7 mouse cellular contexts compared by ENCODE assay signal in genomic region chr3:143100810-143101645, GRCm38 (mm10).
A peak's percentile ranks its signal among the peaks of the same experiment; 100 is the strongest.
DNase-seq lines count a peak whose midpoint lies in the region; ATAC-seq and TF ChIP-seq lines count a peak whose summit lies in the region.

No protein-coding gene starts in this region.

- TF ChIP-seq CTCF in midbrain, postnatal 0 days (IDR thresholded peaks at IDR 0.05), result no peak

- DNase-seq in liver, embryonic 11.5 days (ENCODE audit: low spot score), result no peak
- DNase-seq in liver, result no peak
- DNase-seq in embryo, embryonic 10.5 days (ENCODE audit: low spot score), result peak; percentile 54
- DNase-seq in limb, embryonic 11.5 days (ENCODE audit: low spot score), result peak; percentile 52
- DNase-seq in midbrain, postnatal 0 days (ENCODE audit: low spot score), result peak; percentile 64
- DNase-seq in spleen, postnatal 4 days (ENCODE audit: low spot score in 2 of 2), result no peak

- H3K4me1 ChIP-seq in liver, embryonic 11.5 days (replicated peaks; ENCODE audit: control insufficient read depth, insufficient read depth, low read length), result no peaks in the 10 kb centered on the region
- H3K4me1 ChIP-seq in heart, embryonic 16.5 days (ENCODE audit: control insufficient read depth, insufficient read depth, low read length), result peaks cover 10% of the 10 kb centered on the region
- H3K4me1 ChIP-seq in limb, embryonic 11.5 days (ENCODE audit: control insufficient read depth, insufficient read depth, low read length), result no peaks in the 10 kb centered on the region
- no peaks in the 10 kb centered on the region for H3K4me1 ChIP-seq in midbrain, postnatal 0 days (ENCODE audit: insufficient read depth, low read length)

- ATAC-seq in liver, embryonic 11.5 days (replicated peaks; ENCODE audit: low FRiP score), result no peak; the same call in 1 of the 2 replicates
- ATAC-seq in heart, embryonic 16.5 days (replicated peaks; ENCODE audit: extremely low read depth, insufficient read depth, low FRiP score), result 0 out of 2 replicates have a peak, but pooled peaks have one; percentile 50
- ATAC-seq in limb, embryonic 11.5 days (ENCODE audit: insufficient number of reproducible peaks, low FRiP score, low TSS enrichment, low read depth), result peak; percentile 9; the same call in 1 of the 2 replicates
- ATAC-seq in midbrain, postnatal 0 days (ENCODE audit: low FRiP score), result peak; percentile 77

- peak overlapping the region; percentile 69 for H3K4me2 ChIP-seq in liver, embryonic 11.5 days
- peak overlapping the region; percentile 85 for H3K4me2 ChIP-seq in heart, embryonic 16.5 days (ENCODE audit: low read depth, low read length)
- peak overlapping the region; percentile 63 for H3K4me2 ChIP-seq in limb, embryonic 11.5 days (ENCODE audit: low read depth, severe bottlenecking)
- peak overlapping the region; percentile 64 for H3K4me2 ChIP-seq in midbrain, postnatal 0 days (ENCODE audit: low read depth, low read length, poor library complexity, severe bottlenecking)

- no peaks in the 10 kb centered on the region for H3K9me3 ChIP-seq in liver, embryonic 11.5 days (ENCODE audit: control insufficient read depth, low read length)
- H3K9me3 ChIP-seq in heart, embryonic 16.5 days (replicated peaks; ENCODE audit: control insufficient read depth, low read length), result no peaks in the 10 kb centered on the region
- H3K9me3 ChIP-seq in limb, embryonic 11.5 days (ENCODE audit: control insufficient read depth, low read length), result no peaks in the 10 kb centered on the region
- no peaks in the 10 kb centered on the region for H3K9me3 ChIP-seq in midbrain, postnatal 0 days (ENCODE audit: low read length)

- H3K27ac ChIP-seq in liver, embryonic 11.5 days (ENCODE audit: low read depth, low read length), result no peak overlapping the region
- H3K27ac ChIP-seq in heart, embryonic 16.5 days (ENCODE audit: low read length), result peak overlapping the region; percentile 29; the same call in 1 of the 2 replicates
- H3K27ac ChIP-seq in limb, embryonic 11.5 days (replicated peaks; ENCODE audit: low read depth, low read length), result no peak overlapping the region
- 0 out of 2 replicates have a peak overlapping the region, but pooled peaks have one; percentile 55 for H3K27ac ChIP-seq in midbrain, postnatal 0 days (ENCODE audit: low read depth, low read length)

- H3K27me3 ChIP-seq in liver, embryonic 11.5 days (replicated peaks; ENCODE audit: control insufficient read depth, insufficient read depth, low read length), result peaks cover 30% of the 10 kb centered on the region
- no peaks in the 10 kb centered on the region for H3K27me3 ChIP-seq in heart, embryonic 16.5 days (ENCODE audit: control insufficient read depth, insufficient read depth, low read length)
- no peaks in the 10 kb centered on the region for H3K27me3 ChIP-seq in limb, embryonic 11.5 days (ENCODE audit: control insufficient read depth, insufficient read depth, low read length)
- no peaks in the 10 kb centered on the region for H3K27me3 ChIP-seq in midbrain, postnatal 0 days (ENCODE audit: insufficient read depth, low read length)

- 4% methylated on average over 59 of the region's 59 CpGs for WGBS in liver, embryonic 11.5 days
- WGBS in heart, embryonic 16.5 days, result 4% methylated on average over 58 of the region's 59 CpGs
- 3% methylated on average over 58 of the region's 59 CpGs for WGBS in limb, embryonic 11.5 days
- WGBS in midbrain, postnatal 0 days, result 2% methylated on average over 44 of the region's 59 CpGs

- no peaks in the 10 kb centered on the region for H3K36me3 ChIP-seq in liver, embryonic 11.5 days (ENCODE audit: control insufficient read depth, insufficient read depth, low read length)
- H3K36me3 ChIP-seq in heart, embryonic 16.5 days (ENCODE audit: control insufficient read depth, insufficient read depth), result no peaks in the 10 kb centered on the region
- H3K36me3 ChIP-seq in limb, embryonic 11.5 days (ENCODE audit: control insufficient read depth, insufficient read depth, low read length), result no peaks in the 10 kb centered on the region
- H3K36me3 ChIP-seq in midbrain, postnatal 0 days (ENCODE audit: insufficient read depth, low read length), result no peaks in the 10 kb centered on the region

- no peak overlapping the region for H3K9ac ChIP-seq in liver, embryonic 11.5 days (ENCODE audit: low read depth, low read length)
- H3K9ac ChIP-seq in heart, embryonic 16.5 days (ENCODE audit: low read length), result peak overlapping the region; percentile 75
- peak overlapping the region; percentile 36 for H3K9ac ChIP-seq in limb, embryonic 11.5 days (ENCODE audit: low read length)
- peak overlapping the region; percentile 75 for H3K9ac ChIP-seq in midbrain, postnatal 0 days (replicated peaks; ENCODE audit: low read length, poor library complexity, severe bottlenecking)

- H3K4me3 ChIP-seq in liver, embryonic 11.5 days (ENCODE audit: low read depth, low read length), result peak overlapping the region; percentile 52
- H3K4me3 ChIP-seq in heart, embryonic 16.5 days (ENCODE audit: low read length), result peak overlapping the region; percentile 63
- peak overlapping the region; percentile 30 for H3K4me3 ChIP-seq in limb, embryonic 11.5 days (ENCODE audit: low read depth, low read length)
- peak overlapping the region; percentile 51 for H3K4me3 ChIP-seq in midbrain, postnatal 0 days (ENCODE audit: low read depth, low read length)

Comparison
In these comparisons a context has a peak if more than half of its experiments do, and no peak if none do; other contexts are left out.
1. DNase-seq: peak in embryo, embryonic 10.5 days (single experiment), limb, embryonic 11.5 days (single experiment) and midbrain, postnatal 0 days (single experiment); none in liver, embryonic 11.5 days (single experiment), liver (single experiment) and spleen, postnatal 4 days (0 of 2).
2. H3K27ac ChIP-seq: peak in heart, embryonic 16.5 days (single experiment) and midbrain, postnatal 0 days (single experiment); none in liver, embryonic 11.5 days (single experiment) and limb, embryonic 11.5 days (single experiment).
3. Peak in every context shown above with its lines, with median percentiles within 50 percentile points of each other: H3K4me2 ChIP-seq and H3K4me3 ChIP-seq.